Mouse (Mus musculus) testis, adult 2 months (tissue): ENCODE results near the gene Dock9.

Experiments
- CTCF ChIP-seq: fragments of 200-500 bp; IDR thresholded peaks from 2 replicates; pipeline ENCODE4 v1.5.1; 2012; ENCODE audit warnings: low read depth, mild to moderate bottlenecking, inconsistent platforms, low read length, moderate library complexity; ENCODE audit not compliant: control insufficient read depth, insufficient read depth, insufficient replicate concordance
- POLR2A ChIP-seq: fragments of 200-500 bp; IDR thresholded peaks from 2 replicates; pipeline ENCODE4 v1.6.1; 2012; ENCODE audit warnings: low read depth, mild to moderate bottlenecking, inconsistent platforms, low read length, moderate library complexity; ENCODE audit not compliant: control insufficient read depth

DNA sequence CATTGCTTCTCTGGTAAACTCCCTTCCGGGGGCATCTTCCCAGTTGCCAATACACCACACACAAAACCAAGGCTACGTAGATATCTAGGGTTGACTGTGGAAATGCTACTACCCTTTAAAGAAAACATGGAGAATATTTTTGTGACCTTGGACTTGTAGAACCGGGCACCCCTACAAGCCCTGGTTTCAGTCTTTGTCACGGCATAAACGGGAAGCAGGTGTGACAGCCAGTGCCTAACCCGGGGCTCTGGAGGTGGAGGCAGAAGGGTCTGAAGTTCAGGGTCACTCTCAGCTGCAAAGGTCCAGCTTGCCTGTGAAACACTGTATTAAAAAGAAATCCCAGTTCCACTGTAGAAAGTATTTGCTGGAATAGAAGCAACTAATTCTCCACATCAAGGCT is 200.6 kb downstream of the Dock9 start:
- TF ChIP-seq CTCF = no peak
- TF ChIP-seq POLR2A = no peak
